Mouse (Mus musculus) spleen, postnatal 10 days (tissue): ENCODE results near the gene Ss18l2.

Experiments used
- DNase-seq, 2 experiments: peaks; one replicate each; pipeline ENCODE4 v3.0.0; 2021 to 2022; ENCODE audit warnings: low spot score in 2 of 2

Ss18l2 gene

DNA sequence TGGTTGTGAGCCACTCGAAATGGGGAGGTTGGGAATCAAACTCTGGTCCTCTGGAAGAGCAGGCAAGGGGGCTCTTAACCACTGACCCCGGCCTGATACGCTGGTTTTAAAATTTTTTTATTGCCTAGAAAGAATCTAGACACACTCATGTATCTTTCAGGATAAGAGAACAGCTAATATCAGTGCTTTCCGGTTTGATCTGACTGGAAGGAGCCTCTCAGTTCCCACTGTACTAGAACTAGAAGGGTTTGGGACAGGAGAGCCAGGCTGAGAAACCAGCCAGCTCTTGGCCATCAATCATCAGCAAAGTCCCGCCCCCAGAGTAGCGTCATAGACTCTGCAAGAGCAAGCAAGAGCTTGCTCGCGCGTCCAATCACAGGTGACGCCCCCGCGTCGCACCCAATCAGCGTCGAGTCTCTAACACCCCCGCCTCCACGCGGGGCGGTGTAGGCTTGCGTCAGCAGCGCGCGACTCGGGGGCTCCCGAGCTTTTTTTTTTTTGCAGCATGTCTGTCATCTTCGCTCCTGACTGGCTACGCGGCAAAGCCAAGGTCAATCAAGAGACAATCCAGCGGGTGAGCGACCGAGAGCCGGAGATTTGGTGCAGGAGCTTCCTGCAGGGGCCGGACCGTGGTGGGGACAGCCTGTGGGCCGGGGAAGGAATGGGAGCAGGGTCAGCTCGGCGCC lies at the start of gene Ss18l2:
Gene Ss18l2 (plus strand): TSS at position 432 of the 686 bp plus-strand sequence.
- peak; percentile 94 to 99 for DNase-seq

DNA sequence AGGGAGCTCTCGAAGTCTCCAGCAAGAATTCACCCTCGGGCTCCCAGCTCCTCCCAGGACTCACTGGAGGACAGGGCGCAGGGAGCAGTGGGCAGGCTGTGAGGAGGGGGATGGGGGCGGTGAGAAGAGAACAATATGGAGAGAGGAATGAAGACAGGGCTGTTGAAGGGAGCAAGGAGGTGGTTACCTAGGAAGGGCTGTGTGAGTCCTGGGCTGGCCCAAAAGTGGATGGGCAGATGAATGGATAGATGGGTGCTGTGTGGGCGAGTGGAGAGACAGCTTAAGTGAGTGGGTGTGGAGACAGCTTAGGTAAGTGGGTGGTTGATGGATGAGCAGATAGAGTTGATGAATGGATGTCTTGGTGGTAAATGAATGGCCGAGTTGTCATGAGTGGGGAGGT lies 46.7 kb upstream of the Ss18l2 start:
- DNase-seq, result no peak

DNA sequence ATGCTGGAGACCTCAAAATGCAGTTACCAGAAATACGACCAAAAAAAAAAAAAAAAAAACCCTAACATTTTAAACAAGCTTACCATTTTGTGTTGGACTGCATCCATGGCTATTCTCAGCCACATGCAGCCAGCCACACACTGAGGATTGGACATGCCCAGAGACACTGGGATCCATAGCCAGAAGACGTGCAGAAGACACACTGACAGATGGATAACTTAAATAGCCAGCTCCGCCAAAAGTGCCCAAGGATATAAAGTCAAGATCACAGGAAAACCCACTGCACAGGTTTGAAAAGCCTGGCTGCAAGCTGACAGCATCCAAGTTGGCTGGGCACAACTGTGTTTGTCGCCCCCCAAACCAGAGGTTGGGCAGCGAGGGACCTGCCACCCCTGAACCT lies 46.0 kb upstream of the Ss18l2 start:
- no peak for DNase-seq

DNA sequence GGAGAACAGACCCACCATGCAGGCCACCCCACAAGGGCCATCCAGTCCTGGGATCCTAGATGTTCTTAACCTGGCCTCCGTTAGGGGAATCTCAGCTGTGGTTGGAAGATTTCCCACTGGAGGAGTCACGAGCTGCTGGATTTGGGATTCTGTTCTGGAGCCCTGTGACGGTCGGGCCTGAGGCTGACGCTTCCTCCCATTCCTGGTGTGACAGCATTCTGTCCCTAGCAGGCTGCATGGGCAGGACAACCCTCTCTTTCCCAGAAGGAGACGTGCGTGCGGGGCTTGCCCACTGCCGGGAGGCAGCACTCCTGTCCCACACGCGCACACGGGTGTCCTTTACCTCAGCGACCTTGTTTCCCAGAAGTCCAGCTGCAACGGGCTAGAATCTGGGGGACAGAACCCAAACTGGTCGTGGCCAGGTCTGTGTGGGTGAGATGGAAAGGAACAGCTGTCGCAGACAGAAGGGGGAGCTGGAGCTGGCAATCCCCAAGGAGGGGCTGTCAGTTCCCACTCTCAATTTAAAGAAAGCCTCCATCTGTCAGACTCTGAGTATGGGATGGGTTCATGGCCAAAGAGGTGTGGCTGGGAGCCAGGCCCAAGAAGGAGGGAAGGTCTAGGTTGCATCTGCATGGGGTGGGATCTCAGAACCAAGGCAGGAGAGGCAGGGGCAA lies 43.0 kb upstream of the Ss18l2 start:
- no peak for DNase-seq

DNA sequence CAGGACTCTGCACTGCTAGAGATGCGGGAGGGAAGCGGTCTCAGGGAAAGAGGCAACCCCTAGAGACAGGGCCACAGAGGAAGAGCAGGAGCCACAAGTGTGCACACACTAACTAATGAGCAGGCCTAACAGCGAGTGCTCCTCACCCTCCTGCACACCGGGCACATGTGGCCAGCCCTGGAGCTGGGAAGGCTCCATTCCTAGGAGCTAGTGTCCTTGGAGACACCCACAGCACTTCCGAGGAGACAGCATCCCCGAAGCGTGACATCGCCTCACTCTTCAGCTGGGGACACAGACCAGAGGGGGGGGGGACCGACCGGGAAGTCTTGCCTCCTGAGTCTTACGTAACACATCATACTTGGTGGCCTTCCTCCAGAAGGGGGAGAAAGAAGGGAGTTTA lies 42.3 kb upstream of the Ss18l2 start:
- DNase-seq, result no peak

DNA sequence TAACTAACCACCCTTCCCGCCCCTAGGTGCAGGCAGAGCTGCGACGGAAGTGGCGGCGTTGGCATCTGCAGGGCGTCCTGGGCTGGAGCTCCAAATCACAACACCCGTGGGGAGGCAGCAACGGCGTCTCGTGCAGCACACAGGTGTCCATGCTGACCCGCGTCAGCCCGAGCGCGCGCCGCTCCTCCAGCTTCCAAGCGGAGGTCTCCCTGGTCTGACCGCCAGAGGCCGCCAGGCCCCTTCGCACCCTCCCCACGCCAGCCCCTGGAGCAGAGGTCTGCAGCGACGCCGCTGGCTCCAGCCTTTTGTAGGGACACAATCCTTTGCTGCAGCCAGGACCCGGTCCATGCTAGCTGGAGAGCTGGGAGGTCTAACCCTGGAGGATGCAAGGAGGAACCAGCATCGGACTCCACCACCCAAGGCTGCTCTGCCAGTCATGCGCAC lies 40.8 kb upstream of the Ss18l2 start:
- DNase-seq, result peak in 1 of 2 experiments; percentile 62

DNA sequence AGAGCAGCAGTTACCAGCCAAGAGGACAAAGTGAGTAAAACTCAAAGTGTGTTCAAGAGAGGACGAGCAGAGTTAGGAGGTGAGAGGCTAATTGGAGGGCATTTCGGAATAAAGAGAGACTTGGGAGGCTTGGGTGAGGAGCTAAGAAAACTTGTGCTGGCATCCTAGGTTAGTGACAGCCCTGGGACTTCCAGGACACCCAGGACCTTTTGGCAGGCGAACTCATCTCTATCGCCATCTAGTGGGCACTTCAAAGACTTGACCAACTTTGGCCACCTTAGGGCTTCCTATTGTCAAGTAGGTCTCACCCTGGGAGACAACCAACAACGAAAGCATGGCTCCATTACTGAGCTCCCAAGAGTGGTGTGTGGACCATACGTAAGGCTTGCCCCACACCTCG lies 38.8 kb upstream of the Ss18l2 start:
- DNase-seq, result peak in 1 of 2 experiments; percentile 37

DNA sequence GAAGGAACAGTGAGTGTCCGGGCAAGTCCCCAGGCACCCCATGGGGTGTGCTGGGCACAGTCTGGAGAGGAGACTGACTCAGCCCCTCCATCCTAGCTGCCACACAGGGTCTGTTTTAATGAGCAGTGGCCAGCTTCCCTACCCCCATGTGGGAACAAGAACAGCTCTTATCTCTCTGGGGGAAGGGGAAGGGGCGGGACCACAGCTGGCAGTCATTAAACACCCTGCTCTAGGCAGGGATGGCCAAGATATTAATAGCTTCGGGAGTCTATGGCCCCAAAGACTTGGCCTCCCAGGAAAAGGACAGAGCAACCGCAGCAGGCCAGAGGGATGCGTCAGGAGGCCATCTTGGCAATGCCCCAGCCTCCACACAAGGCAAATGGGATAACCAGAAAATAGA lies 37.8 kb upstream of the Ss18l2 start:
- DNase-seq, result no peak

DNA sequence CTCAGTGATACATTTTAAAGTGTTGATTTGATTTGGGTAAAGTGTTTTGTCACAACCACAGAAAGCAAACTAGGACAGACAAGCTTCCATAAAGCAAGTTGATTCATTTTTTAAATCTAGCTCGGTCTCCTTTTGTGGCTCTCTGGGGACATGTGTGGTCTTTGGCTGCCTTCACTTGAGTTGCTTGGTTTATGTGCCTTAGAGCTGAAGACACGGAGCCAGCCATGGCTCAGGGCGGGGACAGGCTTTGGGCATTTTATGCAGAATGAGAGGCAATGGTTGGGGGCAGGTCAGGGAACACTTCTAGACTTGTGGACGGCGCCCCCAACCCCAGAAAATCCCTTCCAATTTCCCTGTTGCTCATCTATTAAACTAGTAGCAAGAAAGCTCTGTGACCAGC lies 36.4 kb upstream of the Ss18l2 start:
- DNase-seq, result no peak

DNA sequence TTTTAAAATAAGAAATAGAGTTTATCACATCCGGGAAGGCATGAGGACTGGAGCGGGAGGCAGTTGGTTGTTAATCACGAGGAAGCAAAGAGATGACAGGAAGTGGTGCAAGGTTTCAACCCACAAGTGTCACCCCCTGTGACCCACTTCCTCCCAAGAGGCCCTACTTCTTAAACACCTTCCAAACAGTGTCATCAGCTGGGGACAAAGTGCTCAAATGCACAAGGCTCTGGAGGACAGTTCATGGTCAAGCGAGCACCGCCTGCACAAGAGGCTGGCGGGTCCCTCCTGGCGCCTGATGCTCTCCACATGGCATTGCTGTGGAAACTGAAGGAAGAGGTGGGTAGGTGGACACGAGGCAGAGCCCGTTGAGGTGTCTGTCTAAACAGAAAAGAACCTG lies 35.1 kb upstream of the Ss18l2 start:
- peak in 1 of 2 experiments; percentile 64 for DNase-seq

DNA sequence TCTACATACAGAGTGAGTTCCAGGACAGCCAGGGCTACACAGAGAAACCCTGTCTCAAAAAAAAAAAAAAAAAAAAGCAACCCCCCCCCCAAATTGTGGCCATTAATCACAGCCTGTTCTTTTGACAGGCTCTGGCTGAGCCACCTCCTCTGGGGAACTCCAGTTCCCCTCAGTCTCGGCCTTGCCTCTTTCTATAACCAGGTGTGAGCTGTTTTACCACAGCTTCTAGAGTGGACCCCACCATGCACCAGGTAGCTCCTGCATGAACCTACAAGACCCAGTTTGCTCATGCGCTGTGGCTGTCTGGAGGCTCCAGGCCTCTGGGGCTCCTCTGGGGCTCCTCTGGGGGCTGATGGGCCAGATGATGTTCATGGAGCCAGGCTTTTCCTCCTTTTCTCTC lies 34.6 kb upstream of the Ss18l2 start:
- DNase-seq, result no peak

DNA sequence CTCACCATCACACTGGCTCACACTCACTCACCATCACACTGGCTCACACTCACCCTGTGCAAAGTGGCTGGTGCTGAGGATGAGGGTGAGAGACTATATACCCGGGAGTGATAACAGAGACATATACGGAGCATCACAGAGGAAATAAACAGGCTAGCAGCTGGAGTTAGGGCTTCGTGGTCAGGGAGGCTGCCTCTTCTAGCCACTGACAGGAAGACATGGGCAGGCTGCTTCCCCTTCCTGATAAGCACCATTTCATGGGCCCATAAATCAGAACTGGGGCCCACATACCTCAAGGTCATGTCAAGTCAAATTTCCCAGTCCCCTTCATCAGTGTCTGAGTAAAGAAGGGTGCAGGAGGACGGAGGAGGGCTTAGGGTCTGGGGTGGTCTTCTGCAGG lies 33.1 kb upstream of the Ss18l2 start:
- no peak for DNase-seq

DNA sequence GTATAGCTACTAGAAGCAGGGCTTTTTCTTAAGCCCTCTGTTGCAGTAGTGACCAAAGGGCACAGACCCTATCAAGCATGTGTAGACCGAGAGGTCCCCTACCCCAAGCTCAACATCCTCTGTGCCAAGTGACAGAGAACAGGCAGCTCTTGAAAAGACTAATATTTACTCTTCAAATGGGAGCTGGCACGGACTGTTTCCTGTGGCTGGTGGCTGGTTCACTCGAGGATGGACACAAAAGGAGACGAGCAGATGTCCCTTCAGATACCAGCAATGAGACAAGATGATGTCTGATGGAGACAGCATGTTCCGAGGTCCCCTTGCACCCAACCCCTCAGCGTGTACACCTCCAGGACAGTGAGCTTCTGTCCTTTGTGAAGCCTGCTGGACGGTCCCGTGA lies 32.7 kb upstream of the Ss18l2 start:
- no peak for DNase-seq

DNA sequence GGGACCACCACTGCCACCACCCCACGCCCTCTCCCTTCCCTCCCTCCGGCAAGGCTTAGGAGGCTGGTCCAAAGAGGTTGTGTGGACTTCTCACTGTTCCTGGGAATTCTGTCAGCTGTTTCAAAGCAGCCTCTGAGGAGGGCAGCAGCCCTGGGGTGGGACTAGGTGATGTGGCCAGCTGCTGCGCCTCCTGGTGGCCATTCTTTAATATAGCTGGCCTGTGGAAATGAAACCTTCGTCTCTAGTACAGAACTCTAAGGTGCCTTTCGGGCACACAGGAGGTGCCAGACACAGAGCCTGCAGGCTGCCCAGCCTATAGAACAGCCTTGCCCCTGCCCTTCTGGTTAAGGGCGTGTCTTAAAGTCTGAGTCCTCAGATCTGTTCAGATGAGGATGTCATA lies 30.6 kb upstream of the Ss18l2 start:
- DNase-seq, result peak in 1 of 2 experiments; percentile 70

DNA sequence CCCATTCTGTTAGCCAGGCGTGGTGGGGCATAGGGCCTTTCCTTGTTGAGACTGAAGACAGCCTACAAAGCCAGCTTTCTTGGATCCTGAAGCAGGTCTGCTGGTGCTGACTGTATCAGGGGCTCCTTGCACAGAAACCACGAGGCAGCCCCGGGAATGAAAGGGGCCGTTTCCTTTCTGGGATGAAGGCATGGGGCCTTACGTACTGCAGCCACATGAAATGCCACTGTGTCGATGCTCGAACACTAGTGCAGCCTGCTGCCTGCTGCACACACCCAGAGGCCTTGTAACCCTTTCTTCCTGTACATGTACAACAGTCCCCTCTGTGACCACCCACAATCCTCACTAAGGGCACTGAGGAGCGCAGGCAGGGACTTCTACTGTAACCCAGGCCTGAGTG lies 28.9 kb upstream of the Ss18l2 start:
- no peak for DNase-seq

DNA sequence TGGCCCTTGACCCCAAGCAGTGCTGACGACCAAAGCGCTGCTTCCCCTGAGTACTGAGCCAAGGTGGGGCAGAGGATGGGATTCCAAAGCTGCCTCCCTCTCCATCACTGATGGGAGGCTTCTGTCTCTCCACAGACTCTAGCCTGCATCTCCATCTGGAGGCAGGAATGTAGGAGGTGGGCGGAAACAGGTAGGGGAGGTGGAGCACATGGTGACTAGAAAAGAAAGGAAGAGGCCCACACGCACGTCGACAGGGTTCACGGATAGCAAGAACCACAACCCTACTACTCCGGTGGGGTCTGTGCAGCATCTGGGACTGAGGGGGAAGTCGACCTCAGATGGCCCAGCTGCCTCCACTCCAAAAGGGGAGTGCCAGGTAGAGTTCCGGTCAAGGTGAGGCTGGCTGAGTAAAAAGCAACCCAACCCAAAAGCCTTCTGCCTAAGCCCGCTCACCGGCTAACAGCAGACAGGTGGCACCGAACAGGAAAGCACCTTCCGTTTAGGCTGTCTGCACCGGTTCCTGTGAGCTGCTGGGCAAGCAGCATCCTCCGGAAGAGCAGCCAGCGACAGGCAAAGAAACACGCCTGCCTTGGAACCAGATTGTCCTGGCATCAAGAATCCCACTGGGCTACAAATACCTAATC lies 28.0 kb upstream of the Ss18l2 start:
- DNase-seq, result no peak

DNA sequence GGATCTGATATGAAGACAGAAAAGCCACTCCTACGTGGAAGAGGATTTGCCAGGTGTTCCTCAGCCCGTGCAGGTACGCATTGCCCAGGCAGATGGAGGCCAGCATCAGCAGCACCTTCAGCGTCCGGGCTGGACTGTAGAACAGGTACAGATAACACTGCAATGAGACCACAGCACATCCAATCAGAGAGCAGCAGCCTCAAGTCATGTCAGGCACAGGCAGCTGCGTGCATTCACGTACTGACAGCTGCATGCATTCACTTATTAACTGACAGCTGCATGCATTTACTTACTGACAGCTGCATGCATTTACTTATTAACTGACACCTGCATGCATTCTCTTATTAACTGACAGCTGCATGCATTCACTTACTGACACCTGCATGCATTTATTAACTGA lies 25.4 kb upstream of the Ss18l2 start:
- no peak for DNase-seq

DNA sequence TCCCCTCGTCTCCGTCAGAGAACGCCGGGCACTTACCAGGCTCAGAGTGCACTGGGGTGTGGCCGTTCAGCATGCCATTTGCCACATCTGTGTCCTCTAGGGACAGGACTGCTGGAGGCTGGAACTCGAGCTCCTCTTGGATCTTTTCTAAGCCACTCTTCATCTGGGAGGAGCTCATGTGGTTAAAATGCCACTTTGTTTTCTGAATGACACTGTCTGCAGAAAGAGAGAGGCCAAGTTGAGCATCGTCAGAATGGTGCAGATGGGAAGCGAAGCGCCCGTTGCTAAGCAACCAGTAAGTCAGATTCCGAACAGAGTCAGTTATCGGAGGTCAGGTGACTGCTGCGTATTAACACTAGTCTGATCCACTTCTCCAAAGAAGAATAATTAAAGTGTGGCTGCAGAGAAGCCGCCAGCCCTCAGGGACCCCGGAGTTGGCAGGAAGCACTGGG lies 19.9 kb upstream of the Ss18l2 start:
- DNase-seq, result no peak

DNA sequence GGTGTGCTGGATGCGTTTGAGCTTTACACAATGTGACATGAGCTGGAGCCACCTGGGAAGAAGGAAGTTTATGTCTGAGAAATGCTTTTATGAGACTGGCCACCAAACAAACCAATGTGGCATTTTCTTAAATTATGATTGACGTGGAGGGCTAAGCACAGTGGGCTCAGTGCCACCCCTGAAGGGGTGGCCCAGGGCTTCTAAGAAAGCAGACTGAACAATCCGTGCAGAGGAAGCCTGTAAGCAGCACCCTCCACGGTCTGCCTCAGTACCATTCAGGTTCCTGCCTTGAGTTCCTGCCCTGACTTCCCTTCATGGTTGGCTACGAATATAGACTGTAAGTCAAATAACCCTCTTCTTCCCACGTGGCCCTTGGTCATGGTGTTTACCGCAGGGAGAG lies 19.4 kb upstream of the Ss18l2 start:
- no peak for DNase-seq

DNA sequence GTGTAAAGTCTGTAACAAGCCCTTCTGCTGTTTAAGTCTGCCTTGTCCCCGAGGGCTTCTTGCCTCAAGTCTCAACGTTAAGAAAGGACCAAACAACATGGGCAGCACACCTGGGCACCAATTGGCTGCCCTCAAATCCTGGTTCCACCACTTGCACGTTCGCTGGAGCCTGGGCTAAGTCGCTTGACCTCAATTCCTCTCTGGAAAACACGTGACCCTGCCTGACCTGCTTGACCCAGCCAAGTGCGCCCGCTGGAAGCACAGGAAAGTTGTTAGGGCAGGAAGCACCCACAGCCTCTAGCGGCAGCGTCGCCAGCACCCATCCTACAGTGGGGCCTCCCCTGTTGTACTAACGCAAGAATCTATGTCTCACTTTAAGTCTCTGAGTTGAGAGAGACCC lies 15.4 kb upstream of the Ss18l2 start:
- no peak for DNase-seq

DNA sequence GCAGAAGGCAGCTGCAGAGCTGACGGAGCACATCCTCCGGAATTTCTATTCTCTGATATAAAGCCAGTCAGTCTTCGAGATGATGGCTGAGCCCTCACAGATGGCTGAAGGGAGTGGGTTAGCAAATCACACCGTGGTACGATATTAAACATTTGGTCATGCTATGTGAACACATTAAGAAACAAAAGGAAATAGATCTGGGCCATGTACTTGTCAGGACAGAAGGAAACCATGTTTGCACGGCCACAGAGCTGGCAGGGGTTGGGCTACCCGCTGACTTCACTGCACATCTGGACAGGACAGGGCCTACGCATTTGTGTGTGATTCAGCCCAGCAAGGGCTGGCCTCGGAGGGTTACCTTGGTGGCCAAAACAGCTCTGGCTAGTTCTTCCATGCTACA lies 13.5 kb upstream of the Ss18l2 start:
- no peak for DNase-seq

DNA sequence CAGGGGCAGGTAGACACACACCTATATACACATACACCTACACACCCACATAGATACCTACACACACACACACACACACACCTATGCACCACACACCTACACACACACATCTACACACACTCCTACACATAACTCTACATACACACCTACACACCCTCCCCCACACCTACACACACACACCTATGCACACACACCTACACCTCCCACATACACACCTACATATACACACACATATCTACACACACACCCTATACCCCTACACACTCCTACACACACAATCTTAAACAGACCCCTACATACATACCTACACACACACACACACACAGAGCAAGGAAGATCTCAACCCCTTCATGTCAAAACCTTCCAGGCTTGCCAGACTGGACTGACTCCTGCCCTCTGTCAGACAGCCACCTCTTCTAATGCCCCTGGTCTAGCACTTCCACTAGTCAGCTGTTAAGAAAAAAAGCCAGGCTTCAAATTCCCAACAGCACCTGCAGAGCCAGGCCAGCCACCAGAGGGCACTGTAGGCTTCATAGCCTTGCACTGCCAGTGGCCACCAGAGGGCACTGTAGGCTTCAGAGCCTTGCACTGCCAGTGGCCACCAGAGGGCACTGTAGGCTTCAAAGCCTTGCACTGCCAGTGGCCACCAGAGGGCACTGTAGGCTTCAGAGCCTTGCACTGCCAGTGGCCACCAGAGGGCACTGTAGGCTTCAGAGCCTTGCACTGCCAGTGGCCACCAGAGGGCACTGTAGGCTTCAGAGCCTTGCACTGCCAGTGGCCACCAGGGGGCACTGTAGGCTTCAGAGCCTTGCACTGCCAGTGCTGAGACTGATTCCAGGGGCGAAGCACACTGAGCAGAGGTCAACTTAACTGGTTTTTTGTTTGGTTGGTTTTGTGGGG lies 12.7 kb upstream of the Ss18l2 start:
- peak; percentile 69 to 81 for DNase-seq
